Mouse (Mus musculus) stomach, embryonic 15.5 days (tissue): Measurements from ENCODE around the gene Tiam1. TPM values are rescaled to one million over a fixed set of nuclear protein-coding genes. Genes with fewer than 3 reads are reported as not detected.
A peak's percentile ranks its signal among the peaks of the same experiment; 100 is the strongest.

Source experiments
- ATAC-seq: fragments of 200-750 bp; cut with Nextera tagmentation; 2 replicates; pipeline ENCODE4 v1.8.0; 2017; ENCODE audit warnings: low read depth, moderate number of reproducible peaks, moderate TSS enrichment; ENCODE audit not compliant: insufficient read depth, low FRiP score
- H3K27ac ChIP-seq: fragments of 300-500 bp; sonication (generic); 2 replicates; pipeline ENCODE4 v1.5.1; 2015; ENCODE audit warnings: mild to moderate bottlenecking, inconsistent platforms
- H3K27me3 ChIP-seq: fragments of 300-500 bp; sonication (generic); replicated peaks from 2 replicates; pipeline ENCODE4 v1.6.1; 2015; ENCODE audit warnings: inconsistent platforms
- H3K36me3 ChIP-seq: fragments of 300-500 bp; sonication (generic); 2 replicates; pipeline ENCODE4 v1.6.1; 2015; ENCODE audit warnings: inconsistent platforms
- H3K4me1 ChIP-seq: fragments of 300-500 bp; sonication (generic); 2 replicates; pipeline ENCODE4 v1.6.1; 2015; ENCODE audit warnings: inconsistent platforms
- H3K4me2 ChIP-seq: fragments of 300-500 bp; sonication (generic); 2 replicates; pipeline ENCODE4 v1.6.1; 2015; ENCODE audit warnings: mild to moderate bottlenecking, inconsistent platforms
- H3K4me3 ChIP-seq: fragments of 300-500 bp; sonication (generic); replicated peaks from 2 replicates; pipeline ENCODE4 v1.5.1; 2015; ENCODE audit warnings: inconsistent platforms
- H3K9ac ChIP-seq: fragments of 300-500 bp; sonication (generic); 2 replicates; pipeline ENCODE4 v1.6.1; 2015; ENCODE audit warnings: inconsistent platforms
- H3K9me3 ChIP-seq: fragments of 300-500 bp; sonication (generic); 2 replicates; pipeline ENCODE4 v1.6.1; 2016; ENCODE audit warnings: inconsistent platforms
- WGBS: fragments of 180-500 bp; shearing (Covaris S2); methylation state at CpG from one replicate; pipeline ENCODE4 v1.1.7; 2015; 5-methylcytosine and 5-hydroxymethylcytosine counted together
- polyA plus RNA-seq: library from polyadenylated mRNA; unstranded; fragments of >200 nt; fragmentation: Nextera tagmentation; extraction: Ambion mirVana; gene quantifications from 2 replicates; pipeline ENCODE4 v1.2.1, GENCODE M21; 2015

The Tiam1 gene
- polyA plus RNA-seq, 1 experiment from 2014 or later: 19.5 TPM

- 87% methylated on average over 18 of the region's 18 CpGs for WGBS
- no peaks in the 10 kb centered on the region for H3K36me3 ChIP-seq
- no peak overlapping the region for H3K4me3 ChIP-seq
- no peak overlapping the region for H3K4me2 ChIP-seq
- no peak for ATAC-seq
- no peak overlapping the region for H3K27ac ChIP-seq
- H3K9ac ChIP-seq: no peak overlapping the region
- no peaks in the 10 kb centered on the region for H3K27me3 ChIP-seq
- no peaks in the 10 kb centered on the region for H3K9me3 ChIP-seq
- H3K4me1 ChIP-seq: no peaks in the 10 kb centered on the region; the same call in 1 of the 2 replicates
Measured at GRCm38 (mm10) chr16:89986672-89987362, 156.8 kb downstream of the Tiam1 start.

GRCm38 (mm10) chr16:89985702-89986481 is 157.7 kb downstream of the Tiam1 start:
- H3K4me3 ChIP-seq: no peak overlapping the region
- peak; percentile 52; the same call in 1 of the 2 replicates for ATAC-seq
- H3K4me1 ChIP-seq: no peaks in the 10 kb centered on the region
- H3K9me3 ChIP-seq: no peaks in the 10 kb centered on the region
- 67% methylated on average over 20 of the region's 20 CpGs for WGBS
- no peaks in the 10 kb centered on the region for H3K36me3 ChIP-seq
- H3K27ac ChIP-seq: no peak overlapping the region
- H3K4me2 ChIP-seq: no peak overlapping the region
- no peak overlapping the region for H3K9ac ChIP-seq
- no peaks in the 10 kb centered on the region for H3K27me3 ChIP-seq

GRCm38 (mm10) chr16:89980075-89980744 is 163.4 kb downstream of the Tiam1 start:
- Histone ChIP-seq H3K4me3 (no peak overlapping the region), H3K27ac (no peak overlapping the region), H3K9me3 (no peaks in the 10 kb centered on the region), H3K36me3 (no peaks in the 10 kb centered on the region), H3K9ac (no peak overlapping the region), H3K27me3 (no peaks in the 10 kb centered on the region), H3K4me1 (no peaks in the 10 kb centered on the region), H3K4me2 (no peak overlapping the region)
- ATAC-seq: no peak
- WGBS: 87% methylated on average over 11 of the region's 11 CpGs

- H3K9ac ChIP-seq: no peak overlapping the region
- H3K36me3 ChIP-seq: no peaks in the 10 kb centered on the region
- H3K4me3 ChIP-seq: no peak overlapping the region
- no peaks in the 10 kb centered on the region for H3K4me1 ChIP-seq
- no peaks in the 10 kb centered on the region for H3K27me3 ChIP-seq
- no peak overlapping the region for H3K4me2 ChIP-seq
- no peak for ATAC-seq
- WGBS: 86% methylated on average over 9 of the region's 9 CpGs
- no peak overlapping the region for H3K27ac ChIP-seq
- no peaks in the 10 kb centered on the region for H3K9me3 ChIP-seq
Measured at GRCm38 (mm10) chr16:89975441-89975840, 168.1 kb downstream of the Tiam1 start.

GRCm38 (mm10) chr16:89973814-89974712 is 169.5 kb downstream of the Tiam1 start:
- Histone ChIP-seq H3K27ac (peak overlapping the region; percentile 40; the same call in 1 of the 2 replicates), H3K4me3 (no peak overlapping the region), H3K4me1 (no peaks in the 10 kb centered on the region), H3K9ac (no peak overlapping the region), H3K27me3 (no peaks in the 10 kb centered on the region), H3K9me3 (no peaks in the 10 kb centered on the region), H3K4me2 (no peak overlapping the region), H3K36me3 (no peaks in the 10 kb centered on the region)
- 68% methylated on average over 16 of the region's 16 CpGs for WGBS
- ATAC-seq: peak; percentile 16; the same call in 1 of the 2 replicates

GRCm38 (mm10) chr16:89972854-89973487 is 170.6 kb downstream of the Tiam1 start:
- no peaks in the 10 kb centered on the region for H3K36me3 ChIP-seq
- WGBS: 84% methylated on average over 15 of the region's 15 CpGs
- H3K4me1 ChIP-seq: no peaks in the 10 kb centered on the region
- no peak overlapping the region for H3K9ac ChIP-seq
- no peak for ATAC-seq
- no peak overlapping the region for H3K4me3 ChIP-seq
- H3K9me3 ChIP-seq: no peaks in the 10 kb centered on the region
- H3K27me3 ChIP-seq: no peaks in the 10 kb centered on the region
- peak overlapping the region; percentile 41; the same call in 1 of the 2 replicates for H3K27ac ChIP-seq
- H3K4me2 ChIP-seq: no peak overlapping the region

- 68% methylated on average over 6 of the region's 6 CpGs for WGBS
- no peak overlapping the region for H3K4me3 ChIP-seq
- peak; percentile 80 for ATAC-seq
Measured at GRCm38 (mm10) chr16:89972018-89972417, 171.6 kb downstream of the Tiam1 start.

GRCm38 (mm10) chr16:89968058-89968457 is 175.5 kb downstream of the Tiam1 start:
- ATAC-seq: no peak
- Histone ChIP-seq H3K4me3 (no peak overlapping the region), H3K4me2 (no peak overlapping the region), H3K4me1 (no peaks in the 10 kb centered on the region), H3K36me3 (no peaks in the 10 kb centered on the region), H3K27me3 (no peaks in the 10 kb centered on the region), H3K9me3 (no peaks in the 10 kb centered on the region), H3K27ac (no peak overlapping the region), H3K9ac (no peak overlapping the region)
- WGBS: 79% methylated on average over 6 of the region's 6 CpGs

More at GRCm38 (mm10) chr16:89972018-89972417, 171.6 kb downstream of the Tiam1 start:
- Histone ChIP-seq H3K36me3 (no peaks in the 10 kb centered on the region), H3K9me3 (no peaks in the 10 kb centered on the region), H3K9ac (no peak overlapping the region), H3K4me1 (no peaks in the 10 kb centered on the region), H3K27ac (peak overlapping the region; percentile 41; the same call in 1 of the 2 replicates), H3K4me2 (no peak overlapping the region), H3K27me3 (no peaks in the 10 kb centered on the region)

GRCm38 (mm10) chr16:89962876-89963275 is 180.7 kb downstream of the Tiam1 start:
- no peak overlapping the region for H3K9ac ChIP-seq
- peaks cover 12% of the 10 kb centered on the region; the same call in 1 of the 2 replicates for H3K4me1 ChIP-seq
- no peaks in the 10 kb centered on the region for H3K36me3 ChIP-seq
- no peak overlapping the region for H3K4me3 ChIP-seq
- no peak overlapping the region for H3K27ac ChIP-seq
- WGBS: 80% methylated on average over 14 of the region's 14 CpGs
- H3K4me2 ChIP-seq: no peak overlapping the region
- H3K27me3 ChIP-seq: no peaks in the 10 kb centered on the region; the same call in 1 of the 2 replicates
- ATAC-seq: peak; percentile 72; the same call in 1 of the 2 replicates
- no peaks in the 10 kb centered on the region for H3K9me3 ChIP-seq

- no peaks in the 10 kb centered on the region for H3K9me3 ChIP-seq
- H3K4me2 ChIP-seq: peak overlapping the region; percentile 85
- no peak overlapping the region for H3K9ac ChIP-seq
- H3K27me3 ChIP-seq: no peaks in the 10 kb centered on the region; the same call in 1 of the 2 replicates
- WGBS: 19% methylated on average over 6 of the region's 8 CpGs
- H3K36me3 ChIP-seq: no peaks in the 10 kb centered on the region
- ATAC-seq: no peak
- peak overlapping the region; percentile 52 for H3K4me3 ChIP-seq
- peaks cover 12% of the 10 kb centered on the region; the same call in 1 of the 2 replicates for H3K4me1 ChIP-seq
- peak overlapping the region; percentile 40; the same call in 1 of the 2 replicates for H3K27ac ChIP-seq
Measured at GRCm38 (mm10) chr16:89960904-89961303, 182.7 kb downstream of the Tiam1 start.
